Mouse (Mus musculus) adrenal gland, postnatal 25 days (tissue): ENCODE measurements at regions not wholly inside any gene's neighbourhood (a gene's known extent, or its start where the extent isn't known, plus 50 kb on each side); places are given as distances from the start of the nearest gene placed in this dataset.

Source experiments
- DNase-seq: peaks from one replicate; pipeline ENCODE4 v3.0.0; 2021; ENCODE audit warnings: mixed read lengths

DNA sequence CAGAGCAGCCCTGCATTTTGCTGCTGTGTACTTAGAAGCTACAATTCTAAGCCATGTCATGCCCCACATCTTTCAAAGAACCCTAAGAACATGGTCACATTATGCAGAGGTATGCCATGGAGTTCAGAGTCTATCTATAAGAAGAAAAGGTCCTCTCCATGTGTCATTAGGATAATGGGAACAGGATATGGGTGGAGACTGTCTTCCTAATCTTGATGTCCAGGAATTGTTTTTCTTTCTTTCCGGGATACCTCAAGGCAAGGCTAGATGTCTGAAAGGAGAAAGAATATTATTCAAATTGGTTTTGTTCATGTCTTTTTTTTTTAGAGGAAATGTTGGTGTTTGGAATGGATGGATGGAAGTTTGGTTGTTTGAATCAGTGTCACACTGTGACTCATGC, 477.3 kb upstream of the Gm26657 start:
- no peak for DNase-seq

GRCm38 (mm10) chr4:56261992-56262391, 477.9 kb upstream of the Gm26657 start:
- no peak for DNase-seq

DNA sequence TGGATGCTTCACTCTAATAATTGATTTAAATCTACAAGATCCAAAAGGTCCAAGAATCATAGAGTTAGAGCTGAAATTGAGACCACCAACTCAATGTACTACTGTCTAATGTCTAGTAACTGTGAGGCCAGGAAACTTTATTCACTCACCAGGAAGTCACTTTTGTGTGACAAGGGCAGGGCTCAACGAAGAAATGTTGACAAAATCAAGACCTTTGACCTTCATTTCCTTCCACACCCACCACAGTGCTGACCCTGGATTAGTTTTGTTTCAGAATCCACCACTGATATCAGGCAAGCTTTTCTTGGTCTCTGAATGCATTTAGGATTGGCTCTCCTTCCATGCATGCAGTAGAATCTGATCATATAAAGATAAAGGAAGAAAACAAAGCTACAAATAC, 487.5 kb upstream of the Gm26657 start:
- no peak for DNase-seq

GRCm38 (mm10) chr4:56251766-56252165, 488.1 kb upstream of the Gm26657 start:
- DNase-seq, result no peak

GRCm38 (mm10) chr4:56250611-56251010, 489.3 kb upstream of the Gm26657 start:
- no peak for DNase-seq

- no peak for DNase-seq
These were observed 496.0 kb upstream of the Gm26657 start for GRCm38 (mm10) chr4:56243863-56244262.

GRCm38 (mm10) chr4:56238496-56239488, 501.1 kb upstream of the Gm26657 start:
- no peak for DNase-seq

- no peak for DNase-seq
These were observed 508.5 kb upstream of the Gm26657 start for GRCm38 (mm10) chr4:56231414-56231813.

DNA sequence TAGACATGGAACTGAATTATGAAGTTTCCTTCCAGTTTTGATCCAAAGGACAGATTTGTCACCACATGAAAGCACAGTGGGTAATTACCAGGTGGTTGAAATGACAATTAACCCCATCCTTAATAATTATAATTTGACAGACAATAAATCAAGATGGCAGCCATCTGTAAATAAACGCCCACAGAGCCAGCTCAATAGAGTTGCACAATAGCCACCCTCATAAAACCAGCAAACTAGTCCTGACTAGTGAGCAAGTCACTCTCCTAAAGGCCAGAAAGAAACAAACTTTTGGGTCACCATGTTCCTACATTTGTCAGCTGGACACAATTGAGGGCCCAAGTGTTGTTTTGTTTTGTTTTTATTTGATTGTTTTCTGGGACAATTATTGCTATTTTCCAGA, 509.4 kb upstream of the Gm26657 start:
- no peak for DNase-seq

GRCm38 (mm10) chr4:56226493-56226892, 513.4 kb upstream of the Gm26657 start:
- no peak for DNase-seq

GRCm38 (mm10) chr4:56224542-56224941, 515.3 kb upstream of the Gm26657 start:
- no peak for DNase-seq

- DNase-seq, result peak; percentile 74
These were observed 517.7 kb upstream of the Gm26657 start for GRCm38 (mm10) chr4:56222023-56222776.

- no peak for DNase-seq
These were observed 519.3 kb upstream of the Gm26657 start for GRCm38 (mm10) chr4:56220531-56220930.

GRCm38 (mm10) chr4:56209499-56209898, 530.4 kb upstream of the Gm26657 start:
- no peak for DNase-seq

DNA sequence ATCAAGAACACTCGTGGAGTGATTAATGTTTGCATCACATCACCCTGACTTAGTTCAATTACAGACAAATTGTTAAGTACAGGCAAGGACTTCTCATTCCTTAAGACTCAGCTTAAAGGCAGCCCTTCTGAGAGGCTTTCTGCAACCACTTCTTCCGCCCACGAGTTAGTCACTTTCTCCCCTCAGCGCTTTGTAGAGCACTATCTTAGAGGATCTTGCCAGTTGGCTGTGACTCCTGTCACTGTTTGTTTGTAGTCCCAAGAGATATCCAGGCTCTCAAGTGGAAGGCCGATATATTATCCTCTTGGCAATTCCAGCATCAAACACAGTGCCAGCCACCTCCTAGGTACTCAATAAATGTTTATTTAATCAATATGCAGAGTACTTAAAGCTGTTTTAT, 532.1 kb upstream of the Gm26657 start:
- no peak for DNase-seq

- DNase-seq, result no peak
These were observed 534.8 kb upstream of the Gm26657 start for GRCm38 (mm10) chr4:56205069-56205468.

DNA sequence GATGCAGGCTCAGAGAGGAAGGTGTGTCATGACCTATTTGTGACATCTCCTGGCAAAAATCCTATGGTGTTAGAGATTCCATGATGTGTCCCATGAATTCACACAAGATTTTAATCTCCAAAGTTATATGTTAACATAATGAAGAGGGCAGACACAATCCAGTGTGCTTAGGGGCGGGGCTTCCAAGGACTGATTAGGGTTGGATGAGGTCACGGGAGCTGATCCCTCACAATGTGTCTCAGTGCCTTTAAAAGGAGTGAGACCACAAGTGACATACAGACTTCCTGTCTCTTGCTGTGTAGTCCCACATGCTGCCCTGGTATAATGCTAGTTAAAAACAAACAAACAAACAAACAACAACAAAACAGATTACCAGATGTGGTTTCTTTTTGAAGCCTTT, 546.5 kb upstream of the Gm26657 start:
- no peak for DNase-seq

DNA sequence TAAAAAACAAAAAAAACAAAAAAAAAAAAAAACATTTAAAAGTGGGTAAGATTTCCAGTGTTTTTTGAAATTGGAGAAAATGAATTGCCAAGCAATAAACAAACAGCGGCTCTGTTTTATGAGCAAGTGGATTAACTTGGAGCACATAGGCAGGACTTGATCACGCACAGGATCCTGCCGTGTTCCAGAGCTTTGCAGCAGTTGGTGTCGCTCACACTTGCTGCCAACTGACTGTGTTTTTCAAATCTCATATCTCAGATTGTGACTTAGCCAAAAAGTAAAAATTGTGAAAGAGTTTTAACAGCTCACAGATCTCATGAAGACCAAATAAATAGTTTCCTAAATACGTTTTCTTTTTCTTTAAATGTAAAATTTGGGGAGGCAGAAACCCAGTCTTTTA, 547.4 kb upstream of the Gm26657 start:
- no peak for DNase-seq

DNA sequence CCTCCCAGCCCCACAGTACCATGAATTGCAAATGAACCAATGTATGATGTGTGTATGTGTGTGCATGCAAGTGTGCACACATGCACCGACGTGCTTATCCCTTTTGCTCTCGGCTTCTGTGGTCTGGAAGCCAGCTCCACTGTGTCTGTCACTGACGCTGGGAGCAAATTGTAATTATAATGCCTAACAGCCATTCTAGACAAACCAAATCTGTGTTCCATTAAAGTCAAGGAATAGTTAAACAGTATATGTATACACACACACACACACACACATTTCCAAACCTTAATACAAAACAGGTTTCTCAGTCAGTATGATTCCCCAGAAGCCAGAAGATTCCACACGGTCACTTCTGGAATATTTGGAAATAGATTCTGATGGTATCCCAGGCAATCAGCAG, 560.3 kb upstream of the Gm26657 start:
- no peak for DNase-seq

DNA sequence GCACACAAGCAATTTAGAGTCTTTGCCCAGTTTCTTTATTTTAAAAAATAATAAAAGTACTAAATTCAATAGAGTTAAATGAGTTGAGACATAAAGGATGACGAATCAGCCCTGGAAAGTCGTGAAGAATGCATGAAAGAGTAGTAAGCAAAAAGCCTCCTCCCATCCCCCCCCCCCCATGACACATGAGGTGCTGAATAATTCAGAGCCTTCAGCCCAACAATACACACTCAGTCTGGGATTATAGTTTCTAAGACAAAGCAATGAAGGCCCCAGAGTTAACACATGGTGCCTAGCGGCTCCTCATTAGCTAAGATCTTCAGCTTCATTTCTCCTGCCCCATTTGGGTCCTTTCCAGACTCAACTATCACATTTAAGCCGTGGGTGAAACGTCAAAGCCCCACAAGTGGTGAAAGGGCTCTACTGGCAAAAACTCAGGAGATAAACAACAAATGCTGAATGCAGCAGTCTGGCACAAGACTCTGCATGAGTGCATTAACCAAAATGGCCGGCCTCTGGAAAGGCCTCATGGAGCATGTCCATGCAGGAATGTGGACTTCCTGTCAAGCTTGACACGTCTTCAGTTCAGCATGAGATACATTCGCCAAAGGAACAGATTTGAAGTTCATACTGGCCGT, 560.9 kb upstream of the Gm26657 start:
- no peak for DNase-seq

GRCm38 (mm10) chr4:56161257-56161594, 578.6 kb upstream of the Gm26657 start:
- DNase-seq, result no peak

- DNase-seq, result no peak
These were observed 579.2 kb upstream of the Gm26657 start for GRCm38 (mm10) chr4:56160551-56161256.
